Mouse (Mus musculus) hindbrain, embryonic 13.5 days (tissue): Measurements from ENCODE around the gene Kcp. TPM values are rescaled to one million over a fixed set of nuclear protein-coding genes. Genes with fewer than 3 reads are reported as not detected.

Experiments
- ATAC-seq: fragments of 200-750 bp; cut with Nextera tagmentation; 2 replicates; pipeline ENCODE4 v1.8.0; 2017; ENCODE audit warnings: moderate TSS enrichment; ENCODE audit not compliant: low FRiP score
- H3K27ac ChIP-seq: fragments of 300-500 bp; sonication (generic); 2 replicates; pipeline ENCODE4 v1.5.1; 2015; ENCODE audit warnings: inconsistent platforms, mild to moderate bottlenecking, moderate library complexity
- H3K27me3 ChIP-seq: fragments of 300-500 bp; sonication (generic); 2 replicates; pipeline ENCODE4 v1.6.1; 2015; ENCODE audit warnings: mild to moderate bottlenecking, inconsistent platforms
- H3K36me3 ChIP-seq: fragments of 300-500 bp; sonication (generic); 2 replicates; pipeline ENCODE4 v1.6.1; 2015; ENCODE audit warnings: mild to moderate bottlenecking, inconsistent platforms
- H3K4me1 ChIP-seq: fragments of 300-500 bp; sonication (generic); replicated peaks from 2 replicates; pipeline ENCODE4 v1.6.1; 2015; ENCODE audit warnings: inconsistent platforms
- H3K4me2 ChIP-seq: fragments of 300-500 bp; sonication (generic); 2 replicates; pipeline ENCODE4 v1.6.1; 2015; ENCODE audit warnings: inconsistent platforms, mild to moderate bottlenecking, moderate library complexity
- H3K4me3 ChIP-seq: fragments of 300-500 bp; sonication (generic); 2 replicates; pipeline ENCODE4 v1.5.1; 2015; ENCODE audit warnings: mild to moderate bottlenecking, inconsistent platforms
- H3K9ac ChIP-seq: fragments of 300-500 bp; sonication (generic); 2 replicates; pipeline ENCODE4 v1.6.1; 2015; ENCODE audit warnings: mild to moderate bottlenecking, inconsistent platforms
- H3K9me3 ChIP-seq: fragments of 300-500 bp; sonication (generic); 2 replicates; pipeline ENCODE4 v1.6.1; 2016; ENCODE audit warnings: inconsistent platforms
- WGBS: fragments of 180-500 bp; shearing (Covaris S2); methylation state at CpG from one replicate; pipeline ENCODE4 v1.1.7; 2015; 5-methylcytosine and 5-hydroxymethylcytosine counted together
- polyA plus RNA-seq: library from polyadenylated mRNA; unstranded; fragments of >200 nt; fragmentation: Nextera tagmentation; extraction: Ambion mirVana; gene quantifications from 2 replicates; pipeline ENCODE4 v1.2.1, GENCODE M21; 2015

The Kcp gene
- polyA plus RNA-seq: 20.1 and 20.5 TPM in 2 replicates

DNA sequence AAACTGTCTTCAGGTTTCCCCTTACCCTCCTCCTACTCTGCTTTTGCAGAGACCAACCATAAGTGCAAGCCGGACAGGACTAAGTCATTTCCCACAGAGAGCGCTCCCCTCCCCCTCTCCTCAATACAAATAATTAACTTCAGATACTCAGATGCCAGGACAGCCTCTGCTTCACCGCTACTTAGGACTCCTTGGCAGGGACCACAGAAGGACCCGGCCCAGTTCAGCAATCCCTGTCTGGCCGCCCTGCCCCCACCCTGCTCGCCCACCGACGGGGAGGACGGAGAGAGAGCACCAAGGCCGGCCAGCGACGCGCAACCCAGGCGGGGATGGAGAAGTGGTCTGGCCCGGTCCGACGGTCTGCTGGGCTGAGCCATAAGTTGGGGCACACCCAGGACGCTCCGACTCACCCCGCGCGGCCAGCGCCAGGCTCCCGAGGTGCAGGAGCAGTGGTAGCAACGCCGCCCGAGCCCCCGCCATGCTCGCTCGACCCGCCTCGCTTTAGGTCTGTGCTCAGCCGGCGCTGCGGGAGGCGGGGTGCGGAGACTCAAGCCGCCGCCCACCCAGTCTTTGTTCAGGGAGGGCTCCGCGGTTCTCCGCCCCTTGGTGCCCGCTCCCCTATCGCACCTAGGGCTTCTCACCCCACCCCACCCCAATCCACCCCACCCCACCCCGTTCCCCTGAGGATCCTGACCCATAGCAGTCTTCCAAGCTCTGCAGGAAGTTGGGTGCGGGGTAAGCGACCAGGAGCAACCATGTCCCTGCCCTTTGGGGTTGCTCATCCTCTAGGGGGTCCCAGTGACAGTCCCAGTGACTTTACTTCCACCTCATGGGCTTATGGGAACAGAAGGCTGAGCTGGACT lies at the start of gene Kcp:
Kcp (minus strand) TSS at position 506 of the 863 bp plus-strand sequence.
- Histone ChIP-seq H3K27ac (no peak within 1 kb of the TSS), H3K27me3 (peaks cover 68% of the 10 kb centered on the region), H3K9me3 (no peaks in the 10 kb centered on the region), H3K4me3 (peak within 1 kb of the TSS; percentile 51), H3K36me3 (no peaks in the 10 kb centered on the region), H3K9ac (peak within 1 kb of the TSS; percentile 73), H3K4me1 (peaks cover 22% of the 10 kb centered on the region), H3K4me2 (peak within 1 kb of the TSS; percentile 67)
- WGBS: 2% methylated on average over 36 of the region's 47 CpGs
- peak; percentile 71 for ATAC-seq

DNA sequence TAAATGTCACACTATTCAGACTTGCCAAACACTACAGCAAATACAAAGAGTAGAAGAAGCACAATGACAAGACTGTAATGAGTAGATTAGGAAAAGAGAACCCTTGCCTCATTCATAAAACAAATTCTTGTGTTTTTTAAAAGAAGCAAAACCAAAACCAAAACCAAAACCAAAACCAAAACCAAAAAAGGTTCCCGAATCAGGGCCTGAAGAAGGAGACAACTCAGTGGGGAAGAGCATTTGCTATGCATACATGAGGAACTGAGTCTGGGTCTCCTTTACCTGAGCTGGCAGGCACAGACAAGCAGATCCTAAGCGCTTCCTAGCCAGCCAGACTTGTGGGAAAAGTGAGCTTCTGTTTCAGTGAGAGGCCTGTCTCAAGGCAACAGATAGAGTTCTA lies 49.4 kb upstream of the Kcp start:
- Histone ChIP-seq H3K9ac (no peak overlapping the region), H3K4me3 (no peak overlapping the region), H3K27ac (no peak overlapping the region), H3K27me3 (no peaks in the 10 kb centered on the region), H3K9me3 (no peaks in the 10 kb centered on the region), H3K36me3 (peaks cover 89% of the 10 kb centered on the region), H3K4me2 (no peak overlapping the region), H3K4me1 (no peaks in the 10 kb centered on the region)
- no peak for ATAC-seq
- 95% methylated on average over 2 of the region's 2 CpGs for WGBS

DNA sequence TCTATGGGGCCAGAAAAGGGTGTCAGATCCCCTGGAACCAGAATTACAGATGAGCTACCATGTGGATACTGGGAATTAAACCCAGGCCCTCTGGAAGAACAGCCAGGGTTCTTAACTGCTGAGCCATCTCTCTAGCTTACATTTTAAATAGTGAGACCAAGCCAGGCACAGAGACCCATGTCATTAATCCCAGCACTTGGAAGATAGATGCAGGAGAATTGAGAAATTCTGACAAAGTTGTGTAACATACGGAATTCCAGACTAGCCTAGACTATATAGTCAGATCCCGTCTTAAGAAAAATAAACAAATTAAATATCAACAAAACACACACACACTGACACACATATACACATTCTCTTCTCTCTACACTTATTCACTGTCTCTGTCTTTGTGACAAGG lies 44.8 kb upstream of the Kcp start:
- Histone ChIP-seq H3K36me3 (peaks cover 86% of the 10 kb centered on the region), H3K9ac (no peak overlapping the region), H3K4me1 (no peaks in the 10 kb centered on the region), H3K4me2 (no peak overlapping the region), H3K9me3 (no peaks in the 10 kb centered on the region), H3K4me3 (no peak overlapping the region), H3K27ac (no peak overlapping the region), H3K27me3 (no peaks in the 10 kb centered on the region)
- WGBS: 90% methylated on average over 2 of the region's 2 CpGs
- ATAC-seq: no peak

DNA sequence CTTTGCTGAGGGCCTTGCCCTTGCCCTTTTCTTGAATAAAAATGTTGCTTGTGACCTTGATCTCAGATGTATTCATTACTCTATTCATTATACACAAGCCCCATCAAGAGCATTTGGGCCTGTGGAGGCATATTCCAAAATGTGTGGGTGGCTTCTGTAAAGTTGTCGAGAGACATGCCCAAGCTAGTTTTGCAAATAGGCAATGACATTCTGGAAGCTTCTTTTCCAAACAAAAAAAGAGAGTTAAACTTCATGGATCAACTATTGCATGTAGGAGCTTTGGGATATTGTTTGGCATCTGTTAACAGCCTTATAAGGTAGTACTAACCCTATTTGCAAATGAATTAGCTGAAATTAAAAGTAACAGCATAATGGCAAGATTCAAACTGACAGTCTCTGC lies 40.3 kb upstream of the Kcp start:
- no peaks in the 10 kb centered on the region for H3K9me3 ChIP-seq
- H3K4me2 ChIP-seq: no peak overlapping the region
- H3K9ac ChIP-seq: no peak overlapping the region
- H3K4me3 ChIP-seq: no peak overlapping the region
- no peaks in the 10 kb centered on the region for H3K27me3 ChIP-seq
- H3K27ac ChIP-seq: no peak overlapping the region
- no peaks in the 10 kb centered on the region for H3K4me1 ChIP-seq
- 100% methylated on average over 1 of the region's 1 CpGs for WGBS
- no peak for ATAC-seq
- peaks cover 81% of the 10 kb centered on the region for H3K36me3 ChIP-seq

DNA sequence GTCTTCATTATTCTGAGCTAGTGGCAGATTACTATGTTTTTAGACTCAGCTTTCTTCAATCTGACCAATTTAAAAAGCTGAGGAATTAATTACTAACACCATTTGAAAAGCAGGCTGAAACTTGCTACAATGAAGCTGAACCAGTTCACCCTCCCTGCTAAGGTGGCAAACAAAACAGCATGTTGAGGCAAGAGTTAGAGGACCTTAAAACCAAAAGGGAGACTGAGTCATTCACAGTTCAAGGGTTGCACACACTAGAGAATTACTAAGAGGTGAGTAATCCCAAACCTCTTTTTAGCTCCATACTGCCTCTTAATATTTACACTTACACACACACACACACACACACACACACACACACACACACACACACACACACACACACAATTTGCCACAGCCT lies 39.8 kb upstream of the Kcp start:
- Histone ChIP-seq H3K4me2 (no peak overlapping the region), H3K4me1 (no peaks in the 10 kb centered on the region), H3K9me3 (no peaks in the 10 kb centered on the region), H3K36me3 (peaks cover 82% of the 10 kb centered on the region), H3K4me3 (no peak overlapping the region), H3K27me3 (no peaks in the 10 kb centered on the region), H3K27ac (no peak overlapping the region), H3K9ac (no peak overlapping the region)
- no peak for ATAC-seq

DNA sequence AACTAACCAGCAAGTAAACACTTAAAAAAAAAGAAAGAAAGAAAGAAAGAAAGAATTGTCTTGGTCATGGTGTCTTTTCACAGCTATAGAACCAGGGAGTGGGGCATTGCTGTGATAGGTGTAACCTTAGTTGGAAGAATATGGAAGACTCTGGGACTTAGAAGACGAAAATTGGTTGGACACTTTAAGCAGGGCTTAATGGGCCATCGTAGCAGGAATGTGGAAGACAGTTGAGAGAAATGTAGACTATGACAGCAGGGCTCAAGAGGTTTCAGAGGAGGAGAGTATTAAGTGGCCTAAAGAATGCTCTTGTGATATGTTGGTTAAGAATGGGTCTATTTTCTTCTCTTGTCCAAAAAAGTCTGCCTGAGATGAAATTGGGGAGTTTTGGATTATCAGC lies 37.9 kb upstream of the Kcp start:
- peaks cover 77% of the 10 kb centered on the region for H3K36me3 ChIP-seq
- H3K9ac ChIP-seq: no peak overlapping the region
- H3K27me3 ChIP-seq: no peaks in the 10 kb centered on the region
- WGBS: 98% methylated on average over 2 of the region's 2 CpGs
- no peaks in the 10 kb centered on the region for H3K9me3 ChIP-seq
- no peaks in the 10 kb centered on the region for H3K4me1 ChIP-seq
- H3K4me2 ChIP-seq: no peak overlapping the region
- H3K27ac ChIP-seq: no peak overlapping the region
- H3K4me3 ChIP-seq: no peak overlapping the region
- ATAC-seq: no peak

DNA sequence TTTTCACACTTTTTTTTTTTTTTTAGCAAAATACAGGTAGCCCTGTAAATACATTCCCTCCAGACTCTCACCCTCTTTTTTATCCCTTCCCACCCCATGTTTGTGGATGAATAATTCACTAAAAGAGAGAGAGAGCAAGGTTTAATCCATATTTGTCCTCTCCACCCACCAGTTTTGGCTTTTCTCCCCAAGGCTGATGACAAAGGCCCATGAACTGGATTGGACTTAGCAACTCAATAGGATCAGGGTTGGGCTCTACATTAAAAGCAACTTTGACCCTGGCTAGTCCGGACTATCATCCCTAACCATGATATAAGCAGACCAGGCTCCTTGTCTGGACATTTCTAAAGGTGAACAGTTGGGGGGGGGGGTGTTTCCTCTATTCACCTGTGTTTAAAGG lies 33.2 kb upstream of the Kcp start:
- H3K9ac ChIP-seq: no peak overlapping the region
- H3K36me3 ChIP-seq: peaks cover 63% of the 10 kb centered on the region

DNA sequence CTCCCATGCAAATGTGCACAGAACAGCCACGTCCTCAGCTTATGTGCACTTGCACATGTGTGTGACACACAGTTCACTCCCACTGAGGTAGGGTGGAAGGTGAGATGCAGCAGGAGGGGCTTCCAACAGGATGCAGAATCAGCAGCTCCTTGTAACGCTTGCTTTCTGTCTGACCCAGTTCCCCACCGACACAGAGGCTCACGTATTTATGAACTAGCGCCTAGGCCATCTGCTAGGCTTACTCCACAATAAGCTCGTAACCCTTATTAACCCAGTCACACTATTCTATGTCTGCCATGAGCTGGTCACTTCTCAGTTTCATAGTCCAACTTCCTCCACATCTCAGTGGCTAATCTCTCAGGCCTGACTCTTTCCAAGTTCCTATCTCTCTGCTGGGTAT lies 32.5 kb upstream of the Kcp start:
- Histone ChIP-seq H3K4me1 (no peaks in the 10 kb centered on the region), H3K9ac (no peak overlapping the region), H3K9me3 (no peaks in the 10 kb centered on the region), H3K4me2 (no peak overlapping the region), H3K27ac (no peak overlapping the region), H3K36me3 (peaks cover 56% of the 10 kb centered on the region), H3K4me3 (no peak overlapping the region), H3K27me3 (no peaks in the 10 kb centered on the region)
- WGBS: 82% methylated on average over 6 of the region's 6 CpGs
- ATAC-seq: no peak

More for the DNA sequence above, 33.2 kb upstream of the Kcp start:
- Histone ChIP-seq H3K4me1 (no peaks in the 10 kb centered on the region), H3K4me3 (no peak overlapping the region), H3K27ac (no peak overlapping the region), H3K9me3 (no peaks in the 10 kb centered on the region), H3K4me2 (no peak overlapping the region), H3K27me3 (no peaks in the 10 kb centered on the region)
- ATAC-seq: no peak
- 100% methylated on average over 1 of the region's 1 CpGs for WGBS

DNA sequence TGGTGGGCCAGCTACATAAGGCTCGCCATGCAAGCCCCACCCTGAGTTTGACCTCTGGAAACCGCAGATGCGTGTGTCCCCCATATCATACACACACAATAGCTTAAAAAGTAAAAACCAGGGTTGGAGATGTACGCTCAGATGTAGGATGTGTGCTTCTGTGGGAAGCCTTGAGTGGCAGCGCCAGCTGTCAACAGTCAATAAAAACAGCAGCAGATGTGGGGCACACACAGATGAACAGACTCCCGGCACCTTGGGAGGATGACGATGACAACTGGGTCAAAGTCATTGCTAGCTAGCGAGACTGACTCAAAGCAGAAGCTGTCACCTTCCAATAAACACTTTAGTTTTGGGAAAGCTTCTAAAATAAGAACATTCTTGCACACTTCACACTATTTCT lies 31.8 kb upstream of the Kcp start:
- Histone ChIP-seq H3K36me3 (peaks cover 49% of the 10 kb centered on the region), H3K9me3 (no peaks in the 10 kb centered on the region)

DNA sequence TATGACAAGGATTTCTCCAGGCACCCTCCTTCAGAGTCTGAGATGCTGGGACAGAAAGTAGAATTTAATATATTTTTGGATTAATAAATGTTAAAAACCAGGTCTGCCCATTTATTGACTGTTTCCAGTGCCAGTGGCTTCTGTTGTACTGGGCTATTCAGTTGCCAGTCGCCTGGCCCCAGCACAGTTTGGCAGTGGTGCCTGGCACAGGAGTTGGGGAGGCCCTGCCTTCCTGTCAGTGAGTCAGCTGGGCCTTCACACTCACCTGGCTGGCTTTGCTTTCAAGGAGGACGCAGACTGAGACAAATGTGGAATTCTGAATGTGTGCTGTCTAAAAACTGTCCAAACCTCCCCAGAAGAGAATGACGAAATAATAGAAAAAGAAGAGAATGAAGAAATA lies 29.5 kb upstream of the Kcp start:
- Histone ChIP-seq H3K36me3 (peaks cover 30% of the 10 kb centered on the region), H3K27ac (no peak overlapping the region), H3K4me2 (no peak overlapping the region), H3K9ac (no peak overlapping the region), H3K4me3 (no peak overlapping the region), H3K9me3 (no peaks in the 10 kb centered on the region), H3K4me1 (no peaks in the 10 kb centered on the region), H3K27me3 (no peaks in the 10 kb centered on the region)
- ATAC-seq: no peak
- 89% methylated on average over 3 of the region's 3 CpGs for WGBS

More for the DNA sequence above, 31.8 kb upstream of the Kcp start:
- WGBS: 92% methylated on average over 8 of the region's 8 CpGs
- Histone ChIP-seq H3K27me3 (no peaks in the 10 kb centered on the region), H3K4me3 (no peak overlapping the region), H3K9ac (no peak overlapping the region), H3K27ac (no peak overlapping the region), H3K4me1 (no peaks in the 10 kb centered on the region), H3K4me2 (no peak overlapping the region)
- no peak for ATAC-seq

DNA sequence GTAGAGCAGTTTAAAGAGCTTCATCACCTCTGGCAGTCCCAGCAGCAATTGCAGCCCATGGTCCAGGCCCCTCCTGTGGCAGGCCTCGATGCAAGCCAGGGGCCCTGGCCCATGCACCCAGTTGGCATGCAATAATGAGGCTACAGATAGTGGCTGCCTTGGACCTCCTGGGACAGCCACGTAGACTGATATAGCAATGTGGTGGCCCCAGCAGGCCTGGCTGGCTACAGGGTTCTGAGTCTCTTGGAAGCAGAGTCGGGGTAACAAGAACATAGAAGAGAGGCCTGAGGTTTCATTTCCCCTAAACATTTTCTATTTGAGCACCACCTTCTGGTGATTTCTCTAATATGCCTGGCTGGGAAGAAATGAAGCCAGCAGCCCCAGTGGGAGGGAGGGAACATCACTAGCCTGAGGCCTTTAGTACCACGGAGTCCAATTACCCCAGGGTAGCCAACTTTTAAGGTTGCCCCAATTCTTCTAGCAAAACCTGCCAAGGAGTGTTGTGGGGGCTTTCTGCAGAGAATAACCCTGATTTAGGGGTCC lies 29.0 kb upstream of the Kcp start:
- H3K36me3 ChIP-seq: peaks cover 26% of the 10 kb centered on the region
- no peak for ATAC-seq
- no peaks in the 10 kb centered on the region for H3K9me3 ChIP-seq
- H3K4me1 ChIP-seq: no peaks in the 10 kb centered on the region
- H3K27ac ChIP-seq: no peak overlapping the region
- H3K9ac ChIP-seq: no peak overlapping the region
- H3K4me2 ChIP-seq: no peak overlapping the region
- H3K27me3 ChIP-seq: no peaks in the 10 kb centered on the region
- H3K4me3 ChIP-seq: no peak overlapping the region
- WGBS: 80% methylated on average over 4 of the region's 4 CpGs

DNA sequence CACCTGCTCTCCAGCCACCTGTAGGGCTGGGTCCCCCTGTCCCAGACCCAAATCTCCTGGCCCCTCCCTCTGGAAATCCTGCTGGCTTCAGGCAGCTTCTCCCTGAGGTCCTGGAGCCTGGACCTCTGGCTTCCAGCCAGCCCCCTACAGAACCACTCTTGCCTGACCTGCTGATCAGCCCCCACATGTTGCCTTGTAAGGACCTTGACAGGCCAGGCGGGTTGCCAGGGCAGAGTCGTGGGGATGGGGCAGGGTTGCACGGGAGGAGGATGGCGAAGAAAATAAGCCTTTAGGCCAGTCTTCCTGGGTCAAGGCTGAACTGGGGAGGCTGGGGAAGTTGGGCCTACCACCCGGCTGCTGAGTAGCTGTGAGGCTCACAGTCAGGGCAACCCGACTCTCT lies 27.6 kb upstream of the Kcp start:
- no peak overlapping the region for H3K4me3 ChIP-seq
- no peak for ATAC-seq
- WGBS: 78% methylated on average over 6 of the region's 6 CpGs
- H3K27ac ChIP-seq: no peak overlapping the region
- no peak overlapping the region for H3K9ac ChIP-seq
- no peaks in the 10 kb centered on the region for H3K9me3 ChIP-seq
- no peak overlapping the region for H3K4me2 ChIP-seq
- peaks cover 13% of the 10 kb centered on the region for H3K27me3 ChIP-seq
- no peaks in the 10 kb centered on the region for H3K4me1 ChIP-seq
- peaks cover 16% of the 10 kb centered on the region for H3K36me3 ChIP-seq

DNA sequence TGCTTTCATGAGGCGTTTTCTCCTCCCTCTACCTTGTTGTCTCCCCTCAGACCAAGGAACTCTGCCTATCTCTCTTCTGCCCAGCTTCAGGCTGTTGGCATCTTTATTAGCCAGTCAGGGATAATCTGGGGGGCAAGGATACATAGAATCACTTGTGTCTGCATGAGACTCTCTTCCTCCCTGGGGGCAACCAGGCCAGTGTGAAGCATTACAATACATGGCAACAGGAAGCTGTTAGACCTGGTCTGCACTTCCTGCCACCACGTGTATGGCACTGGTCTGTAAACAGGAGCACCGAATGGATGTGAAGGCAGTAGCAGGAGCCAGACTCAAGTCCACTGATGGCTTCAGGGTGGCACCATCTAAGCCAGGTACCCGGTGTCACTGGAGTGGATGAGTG lies 22.3 kb upstream of the Kcp start:
- 68% methylated on average over 4 of the region's 4 CpGs for WGBS
- Histone ChIP-seq H3K27me3 (peaks cover 66% of the 10 kb centered on the region), H3K27ac (no peak overlapping the region), H3K4me2 (no peak overlapping the region), H3K4me1 (peaks cover 31% of the 10 kb centered on the region), H3K4me3 (no peak overlapping the region), H3K36me3 (no peaks in the 10 kb centered on the region), H3K9me3 (no peaks in the 10 kb centered on the region), H3K9ac (no peak overlapping the region)
- no peak for ATAC-seq
